Mouse (Mus musculus) heart, adult 2 months (tissue): Measurements from ENCODE around the gene Elp4.

Experiments
- CTCF ChIP-seq: fragments of 200-600 bp; IDR thresholded peaks from 2 replicates; pipeline ENCODE4 v1.8.1; 2022; ENCODE audit warnings: antibody characterized with exemption, mild to moderate bottlenecking, moderate library complexity
- POLR2A ChIP-seq: fragments of 200-500 bp; IDR thresholded peaks from 2 replicates; pipeline ENCODE4 v1.6.1; 2011; ENCODE audit warnings: mild to moderate bottlenecking, low read depth, low read length, control low read depth; ENCODE audit not compliant: insufficient read depth

DNA sequence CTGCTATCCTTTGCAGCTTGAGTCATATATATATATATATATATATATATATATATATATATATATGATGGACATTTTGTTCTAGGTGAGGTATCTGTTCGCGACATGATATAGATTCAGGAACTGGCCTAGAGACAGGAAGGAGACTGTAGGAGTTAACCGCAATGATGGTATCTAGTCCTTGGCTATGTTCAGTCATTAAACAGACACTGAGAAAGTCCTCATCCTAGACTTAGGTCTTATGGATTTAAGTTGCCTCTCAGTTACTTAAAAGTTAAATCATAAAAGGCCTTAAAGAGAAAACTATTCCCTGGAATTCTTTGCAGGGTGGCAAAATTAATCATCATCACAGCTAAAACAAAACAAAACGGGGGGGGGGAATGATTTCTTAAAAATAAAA, 226.1 kb downstream of the Elp4 start:
- TF ChIP-seq CTCF, result no peak
- TF ChIP-seq POLR2A, result no peak
